Mouse (Mus musculus): ENCODE measurements around the gene Oprm1.

Oprm1 gene

GRCm38 (mm10) chr10:7043896-7044295 lies 285.6 kb downstream of the Oprm1 start:
- DNase-seq (ENCODE audit: inconsistent ontology term) = no peak

GRCm38 (mm10) chr10:7047288-7047918 lies 289.1 kb downstream of the Oprm1 start:
- DNase-seq (ENCODE audit: inconsistent ontology term) = peak; percentile 30

DNA sequence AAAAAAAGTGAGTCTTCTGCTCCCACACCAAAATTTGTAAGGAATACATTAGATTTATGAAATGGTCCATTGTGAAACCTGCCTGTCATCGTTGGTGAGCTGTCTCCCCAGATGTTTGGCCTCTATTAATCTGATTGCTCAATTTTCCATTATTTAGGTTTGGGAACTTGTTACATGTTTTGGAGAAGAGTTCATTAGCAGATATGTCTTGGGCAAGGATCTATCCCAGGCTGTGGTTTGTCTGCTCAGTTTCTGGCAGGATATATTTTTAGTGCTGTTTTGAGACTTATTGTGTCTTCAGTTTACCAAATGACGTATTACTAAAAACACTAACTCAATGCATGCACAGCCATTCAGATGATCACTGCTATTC lies 289.6 kb downstream of the Oprm1 start:
- no peak for DNase-seq (ENCODE audit: inconsistent ontology term)

- no peak for DNase-seq (ENCODE audit: inconsistent ontology term)
Observed at GRCm38 (mm10) chr10:7049901-7050300, 291.6 kb downstream of the Oprm1 start.

DNA sequence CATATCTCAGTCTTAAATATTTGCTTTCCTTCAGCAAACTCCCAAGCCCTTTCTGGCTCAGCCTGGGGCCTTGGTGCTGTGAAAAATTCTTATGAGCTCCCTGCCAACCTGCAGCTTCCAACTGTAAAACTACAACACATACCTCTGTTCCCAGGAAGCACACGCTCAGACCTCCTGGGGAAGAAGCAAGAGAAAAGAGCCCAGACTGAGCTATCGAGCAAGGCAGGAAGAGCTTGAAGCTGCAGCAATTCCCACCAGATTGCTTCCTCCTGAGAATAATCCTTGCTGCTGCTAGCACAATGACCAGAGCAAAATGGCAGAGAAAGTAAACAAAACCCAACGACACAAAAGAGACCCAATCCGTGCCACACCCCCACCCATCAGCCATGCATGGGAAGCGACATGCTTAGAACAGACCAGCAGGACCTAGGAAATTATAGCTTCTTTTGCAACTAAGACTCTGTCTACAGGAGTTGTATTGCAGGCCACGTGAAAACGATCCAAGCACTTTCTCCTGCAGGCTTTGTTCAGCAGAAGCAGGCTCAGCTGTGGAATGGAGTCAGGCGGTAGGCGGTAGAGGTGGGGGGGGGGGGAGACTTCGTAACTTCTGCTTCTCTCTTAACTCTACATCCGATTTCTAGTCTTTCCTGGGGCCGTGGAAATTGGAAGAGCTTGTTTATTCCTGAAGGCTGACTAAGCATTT lies 294.2 kb downstream of the Oprm1 start, which contains the start of gene Ipcef1:
Ipcef1 (minus strand) TSS at position 164 of the 703 bp plus-strand sequence.
- DNase-seq (ENCODE audit: inconsistent ontology term) = no peak

- no peak for DNase-seq (ENCODE audit: inconsistent ontology term)
Observed at GRCm38 (mm10) chr10:7054560-7055205, 296.4 kb downstream of the Oprm1 start.

DNA sequence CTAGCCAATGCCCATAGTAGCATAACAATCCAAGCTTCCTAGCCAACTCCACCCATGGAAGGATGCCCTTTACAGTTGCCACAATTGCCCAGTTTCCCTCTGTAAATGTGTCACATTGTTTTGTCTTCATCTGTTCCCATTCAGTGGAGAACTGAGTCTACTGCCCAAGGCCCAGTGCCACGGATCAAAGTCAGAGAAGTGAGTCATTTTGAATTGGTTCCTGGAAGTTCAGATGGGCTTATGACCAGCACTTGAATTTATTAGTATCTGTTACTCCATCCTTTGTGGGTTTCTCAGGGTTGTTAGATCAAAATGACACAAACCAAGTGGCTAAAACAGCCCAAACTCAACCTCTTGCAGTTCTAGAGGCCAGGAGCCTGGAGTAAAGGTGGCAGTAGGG lies 299.2 kb downstream of the Oprm1 start:
- peak; percentile 86 for DNase-seq (ENCODE audit: inconsistent ontology term)

DNA sequence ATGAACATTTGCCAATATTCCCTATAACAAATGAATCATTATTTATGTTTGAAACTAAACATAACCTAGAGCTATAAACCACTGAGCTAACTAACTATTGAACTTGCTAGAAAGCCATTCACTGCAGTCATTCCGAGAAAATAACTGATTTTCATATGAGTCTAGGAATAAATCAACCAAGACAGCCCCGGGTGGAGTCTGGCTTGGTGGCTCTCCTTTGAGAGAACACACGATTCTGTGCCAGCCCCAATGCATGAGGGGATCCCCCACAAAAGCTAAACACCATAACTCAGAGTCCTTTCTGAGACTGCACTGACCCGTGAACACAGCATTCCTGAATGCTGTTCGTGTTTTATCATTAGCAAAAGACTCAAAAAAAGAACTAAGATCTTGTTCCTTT lies 302.0 kb downstream of the Oprm1 start:
- peak; percentile 39 for DNase-seq (ENCODE audit: inconsistent ontology term)

DNA sequence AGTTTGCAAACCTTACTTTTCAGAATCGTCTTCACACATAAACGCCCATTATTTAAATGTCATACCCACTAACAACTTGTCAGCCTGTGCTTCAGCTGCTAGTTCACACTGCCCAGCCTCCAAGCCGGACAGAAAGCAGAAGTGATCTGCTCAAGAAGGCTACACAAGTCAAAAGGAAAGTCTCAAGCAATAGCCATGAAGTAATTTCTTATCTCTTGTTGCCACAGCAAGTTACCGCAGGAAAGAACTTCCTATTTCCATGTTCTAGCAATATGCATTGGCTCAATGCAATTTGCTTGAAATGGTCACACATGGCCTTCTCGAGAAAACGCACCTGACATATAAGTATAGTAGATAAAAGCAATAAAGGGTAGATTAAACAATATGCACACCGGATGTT lies 304.7 kb downstream of the Oprm1 start:
- DNase-seq (ENCODE audit: inconsistent ontology term) = no peak

DNA sequence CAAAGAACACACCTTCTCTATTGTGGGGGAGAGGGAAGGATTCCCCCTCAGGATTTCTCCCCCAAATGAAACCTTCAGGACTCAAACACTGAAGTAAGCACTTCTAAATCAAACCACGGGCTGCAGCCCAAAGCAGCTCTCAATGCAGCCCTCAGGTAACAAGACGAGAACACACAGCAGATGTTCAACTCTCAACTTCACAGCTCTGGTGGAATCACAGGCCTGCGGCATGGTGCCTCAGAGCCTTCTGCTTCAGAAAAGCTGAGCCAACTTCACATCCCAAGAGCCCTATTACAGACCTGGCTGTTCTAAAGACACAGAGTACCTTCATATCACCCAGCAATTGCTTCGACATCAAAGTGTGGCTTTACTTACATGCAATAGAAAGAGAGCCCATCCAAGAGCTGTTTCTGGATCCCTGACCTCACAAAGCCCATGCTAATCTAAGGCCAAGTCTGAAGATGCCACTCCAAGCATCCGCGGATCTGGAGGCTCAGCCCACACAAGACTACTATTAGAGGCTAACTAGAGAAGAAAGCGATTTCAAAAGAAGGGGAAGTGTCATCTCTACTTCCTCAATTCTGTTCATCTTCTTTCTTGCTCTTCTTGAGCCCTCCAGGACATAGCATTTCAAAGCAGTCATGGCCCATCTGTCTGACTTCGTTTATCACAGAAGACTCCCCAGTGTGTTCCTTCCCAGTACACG lies 305.6 kb downstream of the Oprm1 start:
- DNase-seq (ENCODE audit: inconsistent ontology term) = no peak

GRCm38 (mm10) chr10:7068608-7069007 lies 310.3 kb downstream of the Oprm1 start:
- no peak for DNase-seq (ENCODE audit: inconsistent ontology term)

- no peak for DNase-seq (ENCODE audit: inconsistent ontology term)
Observed at GRCm38 (mm10) chr10:7069090-7069489, 310.8 kb downstream of the Oprm1 start.

DNA sequence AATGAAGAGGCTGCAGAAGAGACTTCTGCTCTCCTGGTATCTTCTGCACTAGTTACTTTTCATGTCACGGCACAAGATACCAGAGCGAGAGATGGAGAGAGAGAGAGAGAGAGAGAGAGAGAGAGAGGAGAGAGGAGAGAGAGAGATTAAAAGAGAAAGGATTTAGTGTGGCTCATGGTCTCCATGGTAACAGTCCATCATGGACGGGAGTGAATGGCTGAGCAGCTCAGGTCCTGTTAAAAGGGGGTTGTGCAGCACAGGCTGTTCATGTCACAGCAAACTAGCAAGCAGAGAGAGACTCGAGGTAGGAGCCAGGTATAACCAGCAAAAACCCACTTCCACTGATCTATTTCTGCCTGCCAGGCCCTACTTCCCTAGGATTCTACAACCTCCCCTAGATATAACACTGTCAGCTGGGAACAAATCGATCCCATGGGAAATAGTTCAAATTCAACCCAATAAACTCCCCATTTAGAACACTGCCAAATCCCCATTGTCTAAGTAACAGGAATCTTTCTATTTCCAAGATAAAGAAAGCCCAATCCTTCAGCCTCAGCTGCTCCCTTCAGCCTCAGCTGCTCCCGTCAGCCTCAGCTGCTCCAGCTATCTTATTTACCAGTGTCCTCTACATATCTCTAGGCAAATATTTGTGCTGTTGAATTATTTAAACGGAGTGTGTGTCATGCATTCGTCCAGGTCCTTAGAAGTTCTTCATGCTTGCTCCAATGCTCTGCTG lies 312.0 kb downstream of the Oprm1 start:
- no peak for DNase-seq (ENCODE audit: inconsistent ontology term)

- DNase-seq (ENCODE audit: inconsistent ontology term) = no peak
Observed at GRCm38 (mm10) chr10:7070924-7071323, 312.6 kb downstream of the Oprm1 start.

- DNase-seq (ENCODE audit: inconsistent ontology term) = no peak
Observed at GRCm38 (mm10) chr10:7074231-7074630, 315.9 kb downstream of the Oprm1 start.

DNA sequence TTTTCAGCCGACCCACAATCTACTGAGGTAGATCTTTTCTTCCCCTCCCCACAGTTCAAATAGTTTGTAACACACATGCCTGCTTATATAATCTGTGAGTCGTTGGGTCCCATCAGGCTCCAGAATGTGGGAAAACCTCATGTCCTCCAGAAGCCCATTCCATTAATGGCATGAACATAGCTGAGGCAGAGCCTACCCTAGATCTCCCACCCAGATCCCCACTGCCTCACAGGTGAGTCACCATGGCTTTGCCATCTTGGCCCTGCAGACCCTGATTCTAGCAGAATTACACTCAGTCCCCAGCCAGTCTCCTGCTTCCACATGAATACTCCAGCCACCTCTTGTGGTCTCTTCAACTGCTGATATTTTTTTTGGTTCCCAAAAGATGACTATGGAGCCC lies 317.4 kb downstream of the Oprm1 start:
- peak; percentile 37 for DNase-seq (ENCODE audit: inconsistent ontology term)

DNA sequence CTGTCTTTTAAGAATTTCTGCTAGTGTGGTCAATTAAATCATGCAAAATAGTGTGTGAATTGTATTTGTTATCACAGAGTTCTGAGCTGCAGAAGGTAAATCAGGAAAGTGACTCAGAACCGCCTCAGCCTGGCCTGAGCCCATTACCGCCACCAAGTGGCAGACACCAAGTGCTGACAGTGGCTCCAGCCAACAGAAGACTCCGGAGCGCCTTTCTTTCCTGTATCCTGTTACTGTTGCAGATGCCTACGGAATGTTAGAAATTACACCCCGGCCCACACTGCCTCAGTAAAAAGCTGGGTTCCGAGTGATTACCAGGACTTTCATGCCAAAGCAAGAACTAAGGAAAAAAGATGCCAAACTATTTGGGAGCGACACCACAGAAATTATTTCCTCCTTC lies 317.9 kb downstream of the Oprm1 start:
- DNase-seq (ENCODE audit: inconsistent ontology term) = peak; percentile 72

GRCm38 (mm10) chr10:7076662-7077211 lies 318.4 kb downstream of the Oprm1 start:
- no peak for DNase-seq (ENCODE audit: inconsistent ontology term)

DNA sequence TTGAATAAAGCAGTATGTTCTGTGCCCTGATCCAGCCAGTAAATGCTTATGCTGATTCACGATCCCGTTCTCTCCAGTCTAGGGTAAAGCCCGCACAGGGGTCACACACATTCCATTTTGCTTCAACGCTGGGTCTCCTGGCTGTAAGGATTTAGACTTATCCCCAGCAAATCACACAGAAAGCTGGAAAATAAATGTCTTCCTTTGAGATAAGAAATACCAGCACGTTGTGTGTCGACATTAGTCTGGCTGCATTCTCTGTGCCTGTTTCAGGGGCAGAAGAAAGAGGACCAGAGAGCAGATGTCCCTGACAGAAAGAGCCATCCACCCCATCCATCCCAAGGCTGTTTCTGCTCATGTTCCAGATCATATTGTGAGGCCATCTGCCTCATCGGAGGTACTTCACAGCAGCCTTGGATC lies 319.1 kb downstream of the Oprm1 start:
- DNase-seq (ENCODE audit: inconsistent ontology term) = no peak

DNA sequence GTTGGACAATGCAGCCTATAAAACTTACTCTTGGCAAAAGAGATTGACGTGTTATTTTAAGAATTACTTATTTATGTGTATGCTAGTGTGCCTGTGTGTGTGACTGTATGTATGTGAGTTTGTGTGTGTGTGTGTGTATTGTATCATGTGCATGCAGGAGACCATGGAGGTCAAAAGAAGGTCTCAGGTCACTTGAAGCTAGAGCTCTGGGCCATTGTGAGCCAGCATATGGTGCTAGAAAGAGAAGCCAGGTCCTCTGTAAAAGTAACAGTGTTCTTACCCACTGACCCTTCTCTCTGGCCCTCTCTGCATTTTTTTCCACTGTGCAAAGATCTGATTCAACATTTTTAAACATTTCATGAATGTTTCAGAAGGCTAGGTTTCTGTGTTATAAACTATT lies 319.7 kb downstream of the Oprm1 start:
- DNase-seq (ENCODE audit: inconsistent ontology term) = no peak

Measured in Muller cell, postnatal 12 days (primary cell).